Mouse (Mus musculus) forebrain, embryonic 14.5 days (tissue): ENCODE results near the gene Gm20388. TPM values are rescaled to one million over a fixed set of nuclear protein-coding genes. Genes with fewer than 3 reads are reported as not detected.

Experiments
- ATAC-seq: fragments of 200-750 bp; cut with Nextera tagmentation; 2 replicates; pipeline ENCODE4 v1.8.0; 2017; ENCODE audit warnings: mild to moderate bottlenecking, moderate library complexity
- DNase-seq: peaks from one replicate; pipeline ENCODE4 v3.0.0-alpha.2; 2015; ENCODE audit warnings: low spot score
- H3K27ac ChIP-seq: fragments of 300-500 bp; sonication (generic); 2 replicates; pipeline ENCODE4 v1.5.1; 2014; ENCODE audit warnings: low read depth, mild to moderate bottlenecking, control low read depth, low read length, moderate library complexity
- H3K27me3 ChIP-seq: fragments of 300-500 bp; sonication (generic); replicated peaks from 2 replicates; pipeline ENCODE4 v1.6.1; 2014; ENCODE audit warnings: low read length, control low read depth, mixed read lengths; ENCODE audit not compliant: control insufficient read depth, insufficient read depth
- H3K36me3 ChIP-seq: fragments of 300-500 bp; sonication (generic); 2 replicates; pipeline ENCODE4 v1.6.1; 2014; ENCODE audit warnings: low read length, control low read depth; ENCODE audit not compliant: control insufficient read depth, insufficient read depth
- H3K4me1 ChIP-seq: fragments of 300-500 bp; sonication (generic); 2 replicates; pipeline ENCODE4 v1.6.1; 2014; ENCODE audit warnings: antibody characterized with exemption, low read length, control low read depth; ENCODE audit not compliant: control insufficient read depth, insufficient read depth
- H3K4me2 ChIP-seq: fragments of 300-500 bp; sonication (generic); 2 replicates; pipeline ENCODE4 v1.6.1; 2014; ENCODE audit warnings: mild to moderate bottlenecking, control low read depth, low read length
- H3K4me3 ChIP-seq: fragments of 300-500 bp; sonication (generic); 2 replicates; pipeline ENCODE4 v1.5.1; 2014; ENCODE audit warnings: low read depth, low read length, control low read depth
- H3K9ac ChIP-seq: fragments of 300-500 bp; sonication (generic); 2 replicates; pipeline ENCODE4 v1.6.1; 2014; ENCODE audit warnings: mild to moderate bottlenecking, low read length, control low read depth, moderate library complexity
- H3K9me3 ChIP-seq: fragments of 300-500 bp; sonication (generic); replicated peaks from 2 replicates; pipeline ENCODE4 v1.6.1; 2016; ENCODE audit warnings: low read length, control low read depth, mixed read lengths; ENCODE audit not compliant: control insufficient read depth
- WGBS: fragments of 180-500 bp; shearing (Covaris S2); extraction: QIAGEN DNeasy Blood & Tissue Kit; methylation state at CpG from one replicate; pipeline ENCODE4 v1.1.7; 2014; 5-methylcytosine and 5-hydroxymethylcytosine counted together
- polyA plus RNA-seq: library from polyadenylated mRNA; unstranded; fragments of >200 nt; fragmentation: Nextera tagmentation; extraction: Ambion mirVana; gene quantifications from 2 replicates; pipeline ENCODE4 v1.2.1, GENCODE M21; 2014

The Gm20388 gene
- polyA plus RNA-seq, 1 experiment from 2014 or later = 7.4 TPM

GRCm38 (mm10) chr8:122698254-122698768 lies 2787.7 kb downstream of the Gm20388 start:
- Histone ChIP-seq H3K27me3 (0 out of 2 replicates have a peak, but pooled peaks cover 2% of the 10 kb centered on the region), H3K36me3 (no peaks in the 10 kb centered on the region), H3K4me1 (no peaks in the 10 kb centered on the region), H3K27ac (no peak overlapping the region), H3K4me2 (no peak overlapping the region), H3K9ac (no peak overlapping the region), H3K4me3 (no peak overlapping the region), H3K9me3 (no peaks in the 10 kb centered on the region)
- WGBS = 77% methylated on average over 5 of the region's 5 CpGs
- ATAC-seq (no peak), DNase-seq (no peak)

GRCm38 (mm10) chr8:122699005-122699492 lies 2788.4 kb downstream of the Gm20388 start, which contains the start of gene Cbfa2t3:
TSS of gene Cbfa2t3 (minus strand) at chr8:122699109.
- WGBS = 57% methylated on average over 13 of the region's 13 CpGs
- Histone ChIP-seq H3K9ac (no peak within 1 kb of the TSS), H3K9me3 (no peaks in the 10 kb centered on the region), H3K36me3 (no peaks in the 10 kb centered on the region), H3K4me1 (no peaks in the 10 kb centered on the region), H3K27ac (0 out of 2 replicates have a peak within 1 kb of the TSS, but pooled peaks have one; percentile 5), H3K27me3 (0 out of 2 replicates have a peak, but pooled peaks cover 2% of the 10 kb centered on the region), H3K4me3 (no peak within 1 kb of the TSS), H3K4me2 (no peak within 1 kb of the TSS)
- DNase-seq (no peak), ATAC-seq (no peak)

- H3K9me3 ChIP-seq = no peaks in the 10 kb centered on the region
- DNase-seq = no peak
- no peak overlapping the region for H3K9ac ChIP-seq
- H3K4me2 ChIP-seq = no peak overlapping the region
- no peak overlapping the region for H3K4me3 ChIP-seq
- no peaks in the 10 kb centered on the region for H3K4me1 ChIP-seq
- ATAC-seq = no peak
- no peak overlapping the region for H3K27ac ChIP-seq
- no peaks in the 10 kb centered on the region for H3K36me3 ChIP-seq
- 82% methylated on average over 13 of the region's 13 CpGs for WGBS
- H3K27me3 ChIP-seq = 0 out of 2 replicates have a peak, but pooled peaks cover 2% of the 10 kb centered on the region
These were observed 2790.0 kb downstream of the Gm20388 start for GRCm38 (mm10) chr8:122700628-122701027.

- DNase-seq (no peak), ATAC-seq (no peak)
- WGBS = 88% methylated on average over 12 of the region's 12 CpGs
- H3K9me3 ChIP-seq = no peaks in the 10 kb centered on the region
- H3K9ac ChIP-seq = no peak overlapping the region
- no peak overlapping the region for H3K4me2 ChIP-seq
- no peaks in the 10 kb centered on the region for H3K36me3 ChIP-seq
- H3K27me3 ChIP-seq = 0 out of 2 replicates have a peak, but pooled peaks cover 2% of the 10 kb centered on the region
- no peak overlapping the region for H3K27ac ChIP-seq
- H3K4me1 ChIP-seq = 0 out of 2 replicates have a peak, but pooled peaks cover 5% of the 10 kb centered on the region
- no peak overlapping the region for H3K4me3 ChIP-seq
These were observed 2791.0 kb downstream of the Gm20388 start for GRCm38 (mm10) chr8:122701441-122702185.

GRCm38 (mm10) chr8:122702301-122702941 lies 2791.8 kb downstream of the Gm20388 start:
- no peak overlapping the region for H3K4me2 ChIP-seq
- 0 out of 2 replicates have a peak, but pooled peaks cover 2% of the 10 kb centered on the region for H3K27me3 ChIP-seq
- H3K9me3 ChIP-seq = no peaks in the 10 kb centered on the region
- H3K4me1 ChIP-seq = 0 out of 2 replicates have a peak, but pooled peaks cover 5% of the 10 kb centered on the region
- no peak for DNase-seq
- H3K36me3 ChIP-seq = no peaks in the 10 kb centered on the region
- no peak for ATAC-seq
- H3K4me3 ChIP-seq = no peak overlapping the region
- no peak overlapping the region for H3K9ac ChIP-seq
- no peak overlapping the region for H3K27ac ChIP-seq
- 65% methylated on average over 10 of the region's 10 CpGs for WGBS

- H3K4me3 ChIP-seq = no peak overlapping the region
- no peak for DNase-seq
- no peak overlapping the region for H3K27ac ChIP-seq
- WGBS = 84% methylated on average over 6 of the region's 6 CpGs
- no peak overlapping the region for H3K4me2 ChIP-seq
- H3K4me1 ChIP-seq = 0 out of 2 replicates have a peak, but pooled peaks cover 5% of the 10 kb centered on the region
- H3K36me3 ChIP-seq = no peaks in the 10 kb centered on the region
- H3K9ac ChIP-seq = no peak overlapping the region
- H3K27me3 ChIP-seq = 0 out of 2 replicates have a peak, but pooled peaks cover 2% of the 10 kb centered on the region
- no peaks in the 10 kb centered on the region for H3K9me3 ChIP-seq
- ATAC-seq = no peak
These were observed 2792.3 kb downstream of the Gm20388 start for GRCm38 (mm10) chr8:122702957-122703356.

GRCm38 (mm10) chr8:122704612-122705011 lies 2794.0 kb downstream of the Gm20388 start:
- H3K36me3 ChIP-seq = no peaks in the 10 kb centered on the region
- ATAC-seq (no peak), DNase-seq (no peak)
- H3K4me2 ChIP-seq = no peak overlapping the region
- H3K27me3 ChIP-seq = 0 out of 2 replicates have a peak, but pooled peaks cover 2% of the 10 kb centered on the region
- no peak overlapping the region for H3K27ac ChIP-seq
- no peaks in the 10 kb centered on the region for H3K9me3 ChIP-seq
- 86% methylated on average over 3 of the region's 3 CpGs for WGBS
- H3K4me1 ChIP-seq = peaks cover 6% of the 10 kb centered on the region
- H3K4me3 ChIP-seq = no peak overlapping the region
- H3K9ac ChIP-seq = no peak overlapping the region

- Histone ChIP-seq H3K4me1 (peaks cover 9% of the 10 kb centered on the region), H3K27me3 (no peaks in the 10 kb centered on the region), H3K27ac (no peak overlapping the region), H3K9me3 (no peaks in the 10 kb centered on the region), H3K4me3 (no peak overlapping the region), H3K9ac (no peak overlapping the region), H3K36me3 (no peaks in the 10 kb centered on the region), H3K4me2 (no peak overlapping the region)
- DNase-seq (peak; percentile 10), ATAC-seq (no peak)
- 34% methylated on average over 12 of the region's 12 CpGs for WGBS
These were observed 2795.4 kb downstream of the Gm20388 start for GRCm38 (mm10) chr8:122705901-122706561.
